Mouse (Mus musculus) cerebellum, adult 9-10 months (tissue): ENCODE measurements around the gene Galm.

Source experiments
- DNase-seq: peaks from one replicate; pipeline ENCODE4 v3.0.0; 2022

Gene Galm

GRCm38 (mm10) chr17:80129387-80129786 is 2.1 kb downstream of the Galm start:
- no peak for DNase-seq

GRCm38 (mm10) chr17:80130718-80131430 is 3.6 kb downstream of the Galm start:
- no peak for DNase-seq

- DNase-seq = no peak
Measured at GRCm38 (mm10) chr17:80131431-80131766, 4.1 kb downstream of the Galm start.

- no peak for DNase-seq
Measured at GRCm38 (mm10) chr17:80131838-80132237, 4.6 kb downstream of the Galm start.

GRCm38 (mm10) chr17:80132502-80132901 is 5.2 kb downstream of the Galm start:
- DNase-seq = no peak

GRCm38 (mm10) chr17:80138434-80139162 is 11.3 kb downstream of the Galm start:
- no peak for DNase-seq

GRCm38 (mm10) chr17:80139753-80140444 is 12.6 kb downstream of the Galm start:
- DNase-seq = no peak

- DNase-seq = no peak
Measured at GRCm38 (mm10) chr17:80143478-80144232, 16.4 kb downstream of the Galm start.

GRCm38 (mm10) chr17:80145210-80145609 is 17.9 kb downstream of the Galm start:
- DNase-seq = no peak

GRCm38 (mm10) chr17:80145771-80146170 is 18.5 kb downstream of the Galm start:
- DNase-seq = no peak

GRCm38 (mm10) chr17:80148053-80148994 is 21.1 kb downstream of the Galm start:
- no peak for DNase-seq

GRCm38 (mm10) chr17:80148995-80149388 is 21.7 kb downstream of the Galm start:
- no peak for DNase-seq

GRCm38 (mm10) chr17:80151353-80151752 is 24.1 kb downstream of the Galm start:
- no peak for DNase-seq

GRCm38 (mm10) chr17:80152767-80153630 is 25.7 kb downstream of the Galm start:
- no peak for DNase-seq

- no peak for DNase-seq
Measured at GRCm38 (mm10) chr17:80153631-80154030, 26.4 kb downstream of the Galm start.

- DNase-seq = no peak
Measured at GRCm38 (mm10) chr17:80156905-80157304, 29.6 kb downstream of the Galm start.

GRCm38 (mm10) chr17:80157489-80157888 is 30.2 kb downstream of the Galm start:
- DNase-seq = no peak

GRCm38 (mm10) chr17:80160454-80160853 is 33.2 kb downstream of the Galm start:
- peak; percentile 39 for DNase-seq

- no peak for DNase-seq
Measured at GRCm38 (mm10) chr17:80163991-80164390, 36.7 kb downstream of the Galm start.

- DNase-seq = peak; percentile 90
Measured at GRCm38 (mm10) chr17:80165741-80166140, 38.5 kb downstream of the Galm start.

- DNase-seq = peak; percentile 42
Measured at GRCm38 (mm10) chr17:80166346-80166745, 39.1 kb downstream of the Galm start.
